Mouse (Mus musculus): ENCODE results near the gene Bsn.
"Not testable (repeated sequence)": the region's sequence is repeated elsewhere in the genome, so short reads cannot be mapped to it uniquely, and the experiment has no call there.

Gene Bsn

DNA sequence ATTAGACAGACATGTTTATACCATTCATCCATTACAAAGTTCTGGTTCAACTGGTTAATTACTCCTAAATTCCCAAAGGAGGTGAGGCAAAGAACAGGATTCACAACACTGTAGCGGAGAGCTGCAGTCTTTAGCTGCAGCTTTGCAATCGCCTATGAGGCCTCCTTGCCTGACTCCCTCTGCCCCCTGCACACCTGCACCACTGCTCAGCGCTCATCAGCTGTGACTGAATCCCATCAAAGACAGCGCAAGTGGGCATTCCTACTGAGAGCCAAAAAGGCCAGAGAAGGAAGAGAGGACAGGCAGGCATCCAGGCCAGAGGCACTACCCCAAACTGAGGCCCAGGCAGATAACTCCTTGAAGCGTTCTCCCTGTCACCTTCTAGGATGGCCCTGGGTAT is 42.6 kb downstream of the Bsn start:
- DNase-seq: no peak

DNA sequence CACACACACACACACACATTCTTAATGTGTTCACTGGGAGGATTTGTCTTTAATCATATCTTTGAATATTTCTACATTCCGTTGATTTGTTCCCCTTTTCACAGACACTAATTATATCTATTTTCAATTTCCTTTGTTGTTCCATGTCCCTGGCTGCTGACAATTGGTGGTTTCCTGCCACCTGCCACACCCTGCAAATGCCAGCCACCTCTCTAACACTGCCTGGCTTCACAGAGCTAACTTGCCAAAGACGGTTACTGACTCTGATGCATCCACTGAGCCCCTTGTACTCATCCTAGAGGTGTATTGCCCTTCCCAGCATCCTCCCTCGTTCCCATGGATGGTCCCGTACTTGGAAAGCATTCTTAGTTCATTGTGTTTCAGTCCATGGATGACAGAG is 43.7 kb downstream of the Bsn start:
- DNase-seq: no peak

DNA sequence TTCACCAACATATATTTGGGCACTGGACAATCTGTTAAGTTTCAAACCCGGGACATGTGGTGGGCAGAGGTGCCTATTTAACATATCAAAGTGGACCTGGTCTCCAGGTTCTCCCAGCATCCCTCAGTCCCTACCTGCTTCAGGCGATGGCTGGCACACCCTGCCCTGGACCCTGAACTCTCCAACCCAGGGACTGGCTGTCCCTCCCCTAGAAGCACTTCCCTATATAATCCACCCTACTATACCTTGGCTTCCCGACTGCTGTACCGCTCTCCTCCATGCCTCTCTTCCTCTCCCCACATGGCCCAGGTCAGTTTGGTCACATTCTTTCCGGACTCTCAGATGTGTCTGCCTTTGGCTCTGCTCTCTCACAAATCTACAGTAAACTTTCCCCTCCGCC is 44.4 kb downstream of the Bsn start:
- DNase-seq: no peak

DNA sequence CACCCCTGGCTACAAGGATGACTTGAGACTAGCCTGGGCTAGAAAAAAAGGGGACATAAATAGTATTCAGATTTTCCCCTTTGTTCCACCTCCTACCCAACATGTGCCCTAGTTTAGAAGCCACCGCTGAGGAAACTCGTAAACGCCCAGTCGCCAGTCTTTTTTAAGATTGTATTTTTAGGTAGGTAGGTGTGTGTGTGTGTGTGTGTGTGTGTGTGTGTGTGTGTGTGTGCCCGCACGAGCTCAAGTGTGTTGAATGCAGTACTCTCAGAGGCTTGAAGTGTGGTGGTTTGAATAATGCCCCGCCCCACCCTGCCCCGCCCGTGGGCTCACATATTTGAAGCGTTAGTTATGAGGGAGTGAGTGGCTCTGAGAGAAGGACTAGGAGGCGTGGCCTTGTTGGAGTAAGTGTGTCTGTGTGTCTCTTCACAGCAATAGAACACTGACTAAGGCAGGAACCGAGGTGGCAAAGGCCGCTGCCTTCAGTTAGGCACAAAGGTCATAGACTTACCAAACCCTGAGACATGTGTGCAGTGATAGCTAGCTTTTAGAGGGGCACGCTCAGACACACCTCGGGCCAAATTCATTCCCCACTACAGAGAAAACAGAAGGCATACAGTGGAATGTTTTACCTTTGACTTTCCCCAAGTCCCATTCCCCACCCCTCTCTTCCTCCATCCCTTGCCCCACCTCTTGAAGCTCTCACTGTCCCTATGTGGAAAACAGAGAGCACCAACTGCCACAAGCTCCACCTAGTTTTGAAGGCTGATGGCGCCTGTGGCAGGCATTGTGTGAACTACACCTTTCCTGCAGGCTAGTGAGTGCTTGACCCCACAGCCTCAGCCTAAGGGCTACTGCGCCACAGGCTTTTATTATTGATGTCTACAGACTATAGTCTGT is 45.6 kb downstream of the Bsn start:
- no peak for DNase-seq

DNA sequence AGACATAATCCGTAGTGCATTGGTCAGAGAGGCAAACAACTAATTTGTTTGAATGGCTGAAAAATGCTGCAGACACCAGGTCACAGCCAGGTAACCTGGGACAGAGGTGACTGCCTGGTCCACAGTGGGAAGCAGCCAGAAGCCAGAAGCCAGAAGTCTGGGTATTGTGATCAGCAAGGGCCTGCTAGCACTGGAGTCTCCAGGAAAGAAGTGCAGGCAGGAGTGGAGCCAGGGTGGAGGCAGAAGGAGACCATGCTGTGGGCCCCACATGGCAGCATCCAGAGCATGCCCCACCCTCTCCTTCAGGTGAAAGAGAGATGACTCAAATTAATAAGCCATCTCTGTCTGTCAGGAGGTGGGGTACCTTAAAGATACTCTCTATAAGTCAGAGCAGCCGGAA is 46.7 kb downstream of the Bsn start:
- no peak for DNase-seq

DNA sequence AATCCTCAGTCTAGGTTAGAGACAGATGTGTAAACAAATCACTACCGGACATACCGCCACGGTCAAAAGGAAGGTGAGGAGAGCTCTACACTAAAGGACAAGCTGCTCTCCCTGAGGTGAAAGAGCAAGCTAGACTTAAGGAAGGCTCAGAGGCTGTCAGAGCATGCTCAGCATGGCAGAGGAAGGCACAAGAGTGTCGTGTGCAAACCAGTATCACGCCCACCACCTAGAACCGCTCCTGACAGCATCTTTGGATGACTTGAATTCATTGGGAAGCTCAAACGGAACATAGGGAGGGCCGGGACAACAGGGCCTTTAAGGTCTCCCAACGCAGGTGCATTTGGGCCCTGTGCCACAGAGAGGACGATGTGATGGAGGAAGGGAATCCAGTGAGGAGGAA is 48.8 kb downstream of the Bsn start:
- DNase-seq: no peak

DNA sequence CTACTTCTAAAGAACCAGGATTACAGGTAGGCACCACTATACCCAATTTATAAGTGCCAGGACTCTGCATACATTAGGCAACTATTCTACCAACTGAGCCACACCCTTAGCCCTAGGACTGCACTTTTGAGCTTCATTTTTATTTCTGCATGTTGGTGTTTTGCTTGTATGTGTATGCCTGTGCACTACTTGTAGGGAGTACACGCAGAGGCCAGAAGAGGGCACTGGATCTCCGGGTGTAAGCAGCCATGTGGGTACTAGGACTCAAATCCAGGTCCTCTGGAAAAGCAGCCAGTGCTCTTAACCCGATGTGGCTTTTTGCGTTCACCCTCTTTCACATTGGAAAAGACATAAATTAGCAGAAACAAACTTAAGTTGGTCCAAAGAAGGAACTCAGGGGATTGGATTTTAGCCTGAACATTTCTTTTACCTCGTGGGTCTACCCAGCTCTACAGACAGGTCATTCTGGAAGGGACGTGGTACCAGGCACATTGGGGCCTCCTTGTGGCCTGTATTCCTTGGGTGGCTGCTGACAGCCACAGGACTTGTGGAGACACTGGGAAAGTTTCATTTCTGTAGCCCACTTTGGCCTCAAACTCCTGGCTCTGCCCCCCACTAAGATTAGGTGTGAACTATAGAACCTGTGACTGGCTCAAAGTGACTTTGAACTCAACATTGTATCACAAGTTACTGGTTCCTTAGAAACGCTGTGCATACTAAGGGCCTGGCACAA is 50.1 kb downstream of the Bsn start:
- DNase-seq: no peak

DNA sequence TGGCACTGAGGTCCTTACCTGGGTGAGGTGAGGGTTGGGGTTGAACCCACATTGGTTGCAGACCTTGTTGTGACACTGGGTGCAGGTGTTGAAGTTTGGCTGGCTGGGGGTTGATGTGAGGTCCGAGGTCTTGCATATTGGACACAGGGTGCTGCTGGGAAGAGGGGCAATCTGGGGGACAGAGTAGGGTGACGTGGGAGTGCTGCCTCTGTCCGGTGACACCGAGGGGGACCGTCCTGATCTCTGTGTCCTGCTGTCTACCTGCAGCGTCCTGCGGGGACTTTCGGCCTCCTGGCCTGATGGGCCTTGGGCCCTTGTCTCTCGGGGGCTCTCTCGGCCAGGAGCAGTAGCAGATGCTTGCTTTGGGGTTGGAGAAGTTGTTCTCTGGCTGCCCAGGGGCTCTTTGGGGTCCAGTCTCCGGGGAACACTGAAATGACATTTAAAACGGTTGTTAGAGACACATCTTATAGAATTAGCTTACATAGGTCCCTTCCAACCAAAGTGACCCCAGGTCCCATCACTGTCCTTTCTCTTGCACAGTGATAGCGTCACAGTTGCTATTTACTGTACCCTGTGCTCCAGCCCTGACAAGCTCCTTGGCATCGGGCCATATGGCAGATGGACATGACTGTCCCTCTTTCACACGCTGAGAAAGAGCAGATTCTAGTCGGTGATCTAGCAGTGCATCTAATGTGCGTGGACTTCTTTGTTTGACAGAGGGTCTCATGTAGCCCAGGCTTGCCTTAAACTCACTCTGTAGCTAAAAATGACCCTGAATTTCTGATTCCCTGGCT is 50.8 kb downstream of the Bsn start:
- DNase-seq: no peak

DNA sequence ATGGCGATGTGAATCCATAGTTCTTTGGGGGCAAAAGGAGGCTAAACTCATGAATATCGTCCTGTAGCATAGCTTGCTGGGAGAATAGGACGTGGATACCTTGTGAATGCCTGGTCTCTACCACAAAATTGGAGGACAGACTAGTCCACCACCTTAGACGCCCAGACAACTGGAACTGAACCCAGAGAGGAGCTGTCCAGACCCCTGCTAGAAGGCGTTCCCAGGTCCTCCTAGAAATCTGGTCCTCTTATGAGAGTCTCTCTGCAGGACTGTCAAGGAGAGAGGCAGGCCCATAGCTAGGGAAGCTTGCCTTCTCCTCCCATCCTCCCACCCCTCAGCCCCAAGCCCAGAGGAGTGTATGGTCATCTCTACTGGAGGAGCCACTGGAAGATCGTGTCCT is 52.1 kb downstream of the Bsn start:
- no peak for DNase-seq

DNA sequence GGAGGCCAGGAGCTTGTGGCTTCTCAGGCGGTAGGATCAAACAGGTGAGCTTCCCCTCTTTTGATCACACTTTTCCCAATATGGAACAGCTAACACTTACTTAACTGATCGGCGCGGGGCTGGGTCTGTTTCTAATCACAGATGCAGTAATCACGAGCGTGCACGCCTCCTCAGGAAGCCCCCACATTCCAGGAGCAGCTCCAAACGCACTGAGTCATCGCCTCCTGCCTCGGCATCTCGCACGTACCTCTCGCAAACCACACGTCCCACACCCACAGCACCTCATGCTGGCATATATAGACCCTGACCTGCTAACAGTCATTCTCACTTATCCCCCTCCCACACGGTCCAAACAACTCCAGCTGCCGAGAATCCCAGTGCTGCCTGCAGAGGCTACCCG is 52.7 kb downstream of the Bsn start:
- no peak for DNase-seq

DNA sequence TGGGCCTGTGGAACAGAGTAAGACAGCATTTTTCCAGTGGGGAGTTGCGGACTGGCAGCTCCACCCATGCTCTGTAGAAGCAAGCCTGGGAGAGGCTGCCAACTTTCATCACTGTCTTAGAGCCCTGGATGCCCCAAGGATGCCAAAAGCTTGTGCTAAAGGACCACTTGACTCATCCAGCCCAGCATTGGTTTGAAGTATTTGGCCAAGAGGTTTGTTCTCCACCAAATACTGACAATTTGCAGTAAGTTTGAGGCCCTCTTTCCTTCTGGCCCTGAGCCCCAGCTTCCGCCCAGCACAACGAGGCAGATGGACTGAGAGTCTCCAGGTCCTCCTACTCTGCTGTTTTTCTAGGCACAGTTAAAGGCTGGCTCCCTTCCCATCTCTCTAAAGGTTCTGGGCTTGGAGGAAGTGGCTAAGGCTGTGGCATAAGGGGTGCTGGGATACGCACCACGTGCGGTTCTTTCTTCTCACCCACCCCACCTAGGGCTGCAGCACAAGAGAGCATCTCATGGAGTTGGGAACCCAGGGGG is 53.2 kb downstream of the Bsn start:
- no peak for DNase-seq

DNA sequence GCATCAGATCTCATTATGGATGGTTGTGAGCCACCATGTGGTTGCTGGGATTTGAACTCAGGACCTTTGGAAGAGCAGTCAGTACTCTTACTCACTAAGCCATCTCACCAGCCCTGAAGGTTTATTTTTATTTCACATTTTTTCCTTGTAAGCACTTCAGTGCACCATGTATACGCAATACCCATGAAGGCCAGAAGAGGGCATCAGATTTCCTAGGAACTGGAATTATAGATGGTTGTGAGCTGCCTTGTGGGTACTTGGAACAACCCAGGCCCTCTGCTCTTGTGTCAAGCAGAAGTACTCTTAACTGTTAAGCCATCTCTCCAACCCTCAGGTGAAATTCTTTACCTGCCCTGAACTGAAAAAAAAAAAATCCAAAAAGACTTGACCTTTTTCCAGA is 54.0 kb downstream of the Bsn start:
- peak; percentile 29 for DNase-seq

DNA sequence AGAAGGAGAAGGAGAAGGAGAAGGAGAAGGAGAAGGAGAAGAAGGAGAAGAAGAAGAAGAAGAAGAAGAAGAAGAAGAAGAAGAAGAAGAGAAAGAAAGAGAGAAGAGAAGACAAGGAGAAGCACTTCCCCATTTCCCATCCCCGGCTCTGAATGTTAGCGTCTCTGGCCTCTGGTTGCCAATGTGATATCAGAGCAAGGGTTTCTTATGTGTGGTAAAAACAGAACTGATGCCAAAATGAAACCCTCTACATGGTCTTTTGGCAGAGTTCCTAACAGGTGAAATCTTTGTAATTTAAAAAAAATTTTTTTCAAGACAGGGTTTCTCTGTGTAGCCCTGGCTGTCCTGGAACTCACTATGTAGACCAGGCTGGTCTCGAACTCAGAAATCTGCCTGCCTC is 54.5 kb downstream of the Bsn start:
- not testable (repeated sequence) for DNase-seq

DNA sequence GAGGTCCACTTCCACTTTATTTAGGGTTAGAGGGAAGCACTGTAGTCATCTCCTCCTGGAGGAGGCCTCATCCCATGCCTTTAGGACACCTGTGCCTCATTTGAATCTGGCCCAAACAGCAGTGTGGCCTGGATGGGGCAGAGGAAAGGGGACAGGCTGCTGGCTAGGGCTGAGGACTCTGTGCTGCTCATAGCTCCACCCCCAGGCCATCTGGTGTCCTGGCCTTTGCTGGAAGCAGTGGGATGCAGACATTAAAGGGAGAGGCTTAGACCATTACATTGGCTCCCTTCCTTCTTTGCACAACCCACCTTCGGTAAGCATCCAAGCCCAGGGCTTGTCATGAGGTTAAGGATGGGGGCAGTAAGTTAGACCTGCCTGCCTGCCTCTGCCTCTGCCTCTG is 56.7 kb downstream of the Bsn start:
- DNase-seq: no peak

DNA sequence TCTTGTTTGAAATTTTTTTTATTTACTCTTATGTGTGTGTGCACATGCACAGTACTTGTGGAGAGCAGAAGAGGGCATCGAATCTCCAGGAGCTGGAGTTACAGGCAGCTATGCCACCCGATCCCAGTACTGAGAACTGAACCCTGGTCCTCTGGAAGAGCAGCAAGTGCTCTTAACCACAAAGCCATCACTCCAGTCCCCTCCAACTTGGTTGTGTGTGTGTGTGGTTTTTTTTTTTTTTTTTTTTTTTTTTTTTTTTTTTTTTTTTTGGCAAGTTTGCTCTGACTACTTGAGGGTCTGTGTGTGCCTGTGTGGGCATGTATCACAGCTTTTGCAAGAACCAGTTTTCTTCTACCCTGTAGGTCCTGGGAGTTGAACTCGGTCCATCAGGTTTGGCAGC is 57.8 kb downstream of the Bsn start:
- no peak for DNase-seq

DNA sequence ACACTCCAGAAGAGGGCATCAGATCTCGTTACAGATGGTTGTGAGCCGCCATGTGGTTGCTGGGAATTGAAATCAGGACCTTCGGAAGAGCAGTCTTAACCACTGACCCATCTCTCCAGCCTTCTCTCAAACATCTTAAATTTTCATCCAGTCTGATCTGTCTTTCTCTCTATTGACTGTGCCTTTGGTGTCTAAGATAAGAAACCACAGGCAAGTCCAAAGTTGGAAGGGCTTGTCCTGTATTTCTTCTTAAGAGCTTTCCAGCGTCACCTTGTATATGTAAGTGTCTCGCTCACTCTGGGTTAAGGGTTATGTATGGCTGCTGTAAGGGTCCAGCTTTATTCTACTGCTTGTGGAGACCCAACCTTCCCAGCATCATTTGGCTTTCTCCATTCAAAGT is 58.7 kb downstream of the Bsn start:
- DNase-seq: no peak

DNA sequence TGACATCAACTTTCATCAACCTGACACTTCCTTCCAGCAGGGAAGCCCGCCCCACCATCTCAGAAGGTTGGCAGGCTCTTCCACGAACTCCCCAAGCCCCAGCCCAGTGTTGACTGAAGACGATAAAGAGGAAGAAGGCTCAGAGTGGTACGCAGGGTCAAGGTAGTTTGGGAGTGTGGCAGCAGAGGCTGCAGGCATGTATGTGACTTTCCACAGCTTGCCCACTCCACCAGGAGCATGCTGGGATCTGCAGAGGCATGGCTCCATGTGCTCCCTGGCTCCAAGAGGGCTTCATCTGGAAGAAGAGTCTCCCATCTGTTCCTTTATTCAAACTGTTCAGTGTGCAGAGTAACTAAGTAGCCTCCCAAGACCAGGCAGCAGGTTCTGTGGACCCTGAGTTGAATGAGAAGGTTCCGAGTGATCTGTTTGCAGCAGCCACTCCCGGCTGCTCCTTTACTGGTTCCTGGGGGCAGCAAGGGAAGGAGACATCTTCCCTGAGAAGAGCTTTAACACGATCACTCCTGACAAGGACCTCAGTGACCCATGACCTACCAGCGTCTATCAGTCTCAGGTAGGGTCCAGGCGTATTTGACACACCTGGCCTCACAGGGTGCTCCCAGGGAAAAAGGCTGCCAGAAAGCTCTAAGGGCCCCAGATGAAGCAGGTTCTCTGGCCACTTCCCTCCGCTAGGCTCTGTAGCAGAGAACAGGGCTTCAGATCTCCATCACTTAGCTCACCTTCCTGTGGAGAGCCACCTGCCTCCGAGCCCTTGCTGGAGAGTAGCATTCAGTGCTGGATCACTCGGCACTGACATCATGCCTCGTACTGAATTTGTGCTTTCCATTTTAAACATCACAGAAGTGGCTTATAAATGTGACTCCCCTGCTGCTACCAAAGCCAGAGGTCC is 60.9 kb downstream of the Bsn start:
- no peak for DNase-seq

DNA sequence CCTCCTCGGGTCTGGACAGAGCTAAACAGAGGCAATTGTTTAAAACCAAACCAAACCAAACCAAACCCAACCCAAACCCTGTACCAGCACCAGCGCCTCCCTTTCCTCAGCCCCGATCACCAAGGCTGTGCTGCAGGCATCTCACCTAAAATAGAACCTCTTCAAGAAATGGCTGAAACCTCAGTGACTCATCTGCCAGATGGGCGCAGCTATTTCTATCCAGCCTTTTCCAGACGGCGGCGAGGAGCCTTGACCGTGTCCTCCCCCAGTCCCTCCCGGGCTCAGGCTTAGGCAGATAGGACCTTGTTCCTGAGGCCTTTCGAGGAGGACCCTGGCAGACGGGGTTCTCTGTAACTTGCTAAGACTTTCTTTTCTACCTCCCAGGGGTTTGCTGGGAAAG is 61.9 kb downstream of the Bsn start:
- DNase-seq: no peak

DNA sequence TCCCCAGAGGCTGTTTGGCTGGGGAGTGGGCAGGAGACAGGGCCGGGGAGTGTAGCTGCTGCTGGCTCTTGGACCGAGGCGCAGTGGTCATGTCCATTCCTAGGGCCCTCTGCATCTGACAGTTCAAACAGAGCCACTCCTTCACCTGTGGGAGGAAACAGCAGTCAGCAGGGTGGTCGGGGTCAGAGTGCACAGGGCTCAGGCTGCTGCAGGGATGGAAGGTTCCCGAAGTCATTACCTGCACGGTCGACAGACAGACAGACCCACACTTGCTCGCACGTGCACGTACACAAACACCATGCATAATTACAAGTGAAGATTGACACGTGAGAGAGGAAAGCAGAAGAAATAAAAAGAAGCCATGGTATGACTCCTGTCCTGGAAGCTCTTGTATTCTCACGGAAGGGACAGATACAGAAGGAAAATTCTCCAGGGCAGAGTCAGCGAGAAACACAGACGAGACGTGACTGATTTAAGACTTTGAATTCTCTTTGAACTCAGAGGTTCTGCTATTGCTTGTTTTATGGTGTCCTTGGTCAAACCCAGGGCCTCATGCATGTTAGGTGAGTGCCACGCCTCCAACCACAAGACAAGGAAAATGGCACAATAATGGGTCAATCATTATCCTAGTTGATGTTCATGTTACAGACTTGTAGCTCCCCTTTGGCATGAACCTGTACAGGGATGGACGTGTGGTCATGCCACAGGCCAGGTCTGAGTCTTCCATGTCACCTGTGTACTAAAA is 63.6 kb downstream of the Bsn start:
- DNase-seq: no peak

DNA sequence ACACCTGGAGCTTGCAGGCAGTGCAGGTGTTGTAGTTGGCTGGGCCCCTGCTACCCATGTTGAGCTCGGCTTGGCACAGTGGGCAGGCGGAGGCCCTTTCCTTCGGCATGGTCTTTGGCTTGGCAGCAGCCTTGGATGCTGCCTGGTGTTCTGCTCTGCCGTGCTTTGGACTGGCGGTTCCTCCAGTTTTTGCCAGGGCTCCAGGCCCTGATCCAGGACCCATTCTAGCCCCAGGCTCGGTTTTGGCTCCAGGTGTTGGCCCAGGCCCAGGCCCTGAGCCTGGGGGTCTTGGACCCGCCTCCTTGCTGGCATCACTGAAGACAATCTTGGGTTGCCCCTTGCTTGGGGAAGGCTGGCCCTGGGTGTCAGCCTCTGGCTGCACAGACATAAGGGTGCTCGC is 64.5 kb downstream of the Bsn start:
- no peak for DNase-seq

DNA sequence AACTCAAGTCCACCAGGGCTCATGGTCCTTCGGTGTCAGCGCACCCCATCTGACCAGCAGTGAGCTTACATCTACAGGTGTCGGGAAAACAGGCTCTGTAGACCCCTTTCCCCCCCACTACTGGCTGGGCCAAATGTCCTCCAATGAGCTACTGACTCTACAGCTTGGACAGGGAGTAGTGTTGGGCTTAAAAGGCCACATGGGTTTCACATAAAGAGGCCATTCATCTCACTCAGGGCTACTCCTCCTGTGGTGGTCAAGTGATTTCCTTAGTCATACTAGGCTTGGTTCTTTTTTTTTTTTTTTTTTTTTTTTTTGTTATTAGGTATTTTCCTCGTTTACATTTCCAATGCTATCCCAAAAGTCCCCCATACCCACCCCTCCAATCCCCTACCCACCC is 66.3 kb downstream of the Bsn start:
- no peak for DNase-seq
